Mouse (Mus musculus) lung, postnatal 36 days (tissue): Measurements from ENCODE around the gene Shmt2.

Experiments used
- DNase-seq: peaks from one replicate; pipeline ENCODE4 v3.0.0; 2022; ENCODE audit warnings: mixed read lengths

Shmt2 gene

DNA sequence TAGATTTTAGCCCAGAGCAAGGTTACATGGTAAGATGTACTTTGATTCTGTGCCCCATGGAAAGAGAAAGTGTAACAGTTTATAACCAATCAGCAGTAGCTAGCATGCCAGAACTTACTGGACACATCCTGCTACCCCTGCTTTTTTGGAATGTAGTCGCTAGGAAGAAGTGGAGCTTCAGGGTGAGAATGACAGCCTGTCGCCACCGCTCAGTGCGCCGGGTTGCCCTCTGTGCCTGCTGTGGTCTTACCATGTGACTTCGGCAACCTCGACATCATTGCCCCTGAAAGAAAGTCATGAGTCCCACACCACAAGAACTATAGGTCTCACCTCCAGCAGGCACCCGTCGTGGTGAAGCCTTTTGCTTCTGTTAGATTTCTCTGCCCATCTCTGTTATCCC, 49.5 kb downstream of the Shmt2 start:
- no peak for DNase-seq

GRCm38 (mm10) chr10:127471281-127471988, 50.8 kb downstream of the Shmt2 start:
- peak; percentile 1 for DNase-seq
